Mouse (Mus musculus): ENCODE measurements at regions not wholly inside any gene's neighbourhood (a gene's known extent, or its start where the extent isn't known, plus 50 kb on each side); places are given as distances from the start of the nearest gene placed in this dataset.
A peak's percentile ranks its signal among the peaks of the same experiment; 100 is the strongest.

GRCm38 (mm10) chr6:51754239-51754681 is 230.6 kb downstream of the Snx10 start:
- DNase-seq (ENCODE audit: low spot score) = peak; percentile 74

GRCm38 (mm10) chr6:51757131-51757530 is 233.4 kb downstream of the Snx10 start:
- DNase-seq (ENCODE audit: low spot score) = no peak

GRCm38 (mm10) chr6:51757746-51758145 is 234.0 kb downstream of the Snx10 start:
- no peak for DNase-seq (ENCODE audit: low spot score)

GRCm38 (mm10) chr6:51758781-51759180 is 235.1 kb downstream of the Snx10 start:
- DNase-seq (ENCODE audit: low spot score) = no peak

DNA sequence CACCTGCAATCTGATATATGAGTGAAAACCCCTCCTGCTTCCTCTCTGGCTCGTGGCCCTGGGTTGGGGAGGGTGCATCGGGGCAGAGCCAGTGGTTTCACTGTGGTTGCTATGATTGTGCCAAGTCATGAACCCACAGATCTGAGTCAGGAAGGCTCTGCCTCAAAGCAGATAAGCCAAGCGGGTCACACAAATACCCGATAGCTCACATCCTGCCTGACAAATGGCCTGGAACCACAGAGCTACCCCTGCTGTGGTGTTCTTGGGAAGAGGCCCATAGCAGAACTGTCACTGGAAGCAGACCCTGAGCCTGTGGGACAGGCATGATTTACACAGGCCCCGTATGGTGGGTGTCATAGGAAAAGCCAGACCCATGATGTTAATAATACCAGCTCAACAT is 236.7 kb downstream of the Snx10 start:
- DNase-seq (ENCODE audit: low spot score) = no peak

- no peak for DNase-seq (ENCODE audit: low spot score)
Observed at GRCm38 (mm10) chr6:51761506-51761905, 237.8 kb downstream of the Snx10 start.

DNA sequence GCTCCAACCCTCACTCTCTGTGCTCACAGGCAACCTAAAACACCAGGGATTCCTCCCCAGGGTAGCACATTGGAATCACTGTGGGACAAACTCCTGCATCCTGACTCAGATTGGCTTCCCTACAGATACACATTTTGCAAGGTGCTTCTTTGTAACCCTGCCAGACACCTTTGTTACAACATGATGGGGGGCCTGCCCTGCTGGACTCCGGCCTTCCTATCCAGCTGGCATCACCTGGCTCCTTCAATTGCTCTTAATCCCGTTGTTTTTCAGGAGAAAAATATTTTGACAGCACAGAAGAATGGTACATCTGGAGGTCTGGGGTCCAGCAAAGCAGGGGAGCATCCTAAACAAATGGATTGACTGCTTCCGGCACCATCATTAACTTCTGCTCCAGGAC is 242.8 kb downstream of the Snx10 start:
- DNase-seq (ENCODE audit: low spot score) = no peak

DNA sequence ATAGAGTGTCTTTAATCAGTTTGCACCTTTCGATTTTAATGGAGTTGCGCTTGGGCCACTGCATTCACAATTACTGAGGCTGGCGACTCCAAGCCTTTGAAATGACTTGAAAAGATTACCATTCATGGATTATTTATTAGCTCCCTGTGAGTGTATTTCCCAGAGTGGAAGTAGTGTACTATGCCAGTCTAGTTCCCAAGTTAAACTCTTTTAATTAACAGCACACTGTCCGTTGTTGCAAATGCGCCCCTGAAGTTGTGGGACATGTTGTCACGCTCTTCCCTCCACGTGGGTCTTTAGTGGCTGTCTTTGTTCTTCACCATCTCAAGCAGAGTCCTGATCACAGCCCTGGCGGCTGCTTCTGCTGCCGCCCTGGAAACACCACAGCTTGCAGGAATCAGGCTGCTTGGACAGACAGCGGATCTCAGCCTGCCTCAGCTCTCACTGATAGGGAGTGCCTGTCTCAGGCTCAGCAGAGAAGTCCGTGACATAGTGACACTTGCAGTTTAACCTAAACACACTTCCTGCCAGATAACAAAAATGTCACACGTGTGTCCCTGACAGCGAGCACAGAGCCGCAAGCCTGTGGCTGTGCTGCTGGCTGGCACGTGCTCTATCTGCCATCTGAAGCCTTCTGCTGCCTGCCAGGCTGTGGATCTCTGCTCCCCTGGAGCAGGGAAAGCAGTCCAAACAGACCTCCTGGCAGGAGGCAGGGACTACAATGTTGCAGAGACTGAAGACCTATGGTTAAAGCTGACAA is 244.1 kb downstream of the Snx10 start:
- peak; percentile 28 for DNase-seq (ENCODE audit: low spot score)

DNA sequence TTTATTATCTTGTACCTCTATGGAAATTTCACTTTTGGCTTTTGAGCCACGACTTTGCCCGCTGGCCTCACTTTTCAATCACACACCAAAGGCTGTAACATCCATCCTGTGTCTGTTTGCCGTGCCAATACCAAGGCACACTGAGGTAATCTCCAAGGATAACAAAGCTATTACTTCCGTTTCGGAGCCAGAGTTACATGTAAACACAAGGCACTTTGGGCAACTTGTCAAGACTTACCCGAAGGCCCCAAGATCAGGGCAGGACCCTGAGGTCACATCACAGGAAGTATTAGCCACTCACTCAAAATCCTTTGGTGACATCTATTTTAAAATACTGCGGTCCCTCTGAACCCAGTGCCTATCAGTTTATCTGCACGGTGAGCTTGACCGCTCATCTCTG is 241.3 kb downstream of the Skap2 start:
- DNase-seq (ENCODE audit: low spot score) = no peak

GRCm38 (mm10) chr6:51771424-51771823 is 240.9 kb downstream of the Skap2 start:
- DNase-seq (ENCODE audit: low spot score) = no peak

DNA sequence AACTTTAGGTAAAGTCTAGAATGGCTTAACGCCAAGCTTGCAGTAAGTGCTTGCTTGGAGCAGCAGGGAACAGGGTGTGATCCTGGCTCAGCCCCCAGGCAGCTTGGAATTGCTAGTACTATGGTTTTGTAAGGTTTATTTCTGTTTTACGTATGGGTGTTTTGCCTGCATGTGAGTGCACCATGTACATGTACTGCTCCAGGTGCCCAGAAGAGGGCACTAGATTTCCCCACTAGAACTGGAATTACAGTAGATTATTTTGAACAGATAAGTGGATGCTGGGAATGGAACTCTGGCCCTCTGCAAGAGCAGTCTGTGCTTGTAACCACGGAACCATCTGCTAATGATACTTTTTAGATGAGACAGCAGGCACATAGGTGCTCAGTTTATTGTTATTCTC is 237.6 kb downstream of the Skap2 start:
- no peak for DNase-seq (ENCODE audit: low spot score)

DNA sequence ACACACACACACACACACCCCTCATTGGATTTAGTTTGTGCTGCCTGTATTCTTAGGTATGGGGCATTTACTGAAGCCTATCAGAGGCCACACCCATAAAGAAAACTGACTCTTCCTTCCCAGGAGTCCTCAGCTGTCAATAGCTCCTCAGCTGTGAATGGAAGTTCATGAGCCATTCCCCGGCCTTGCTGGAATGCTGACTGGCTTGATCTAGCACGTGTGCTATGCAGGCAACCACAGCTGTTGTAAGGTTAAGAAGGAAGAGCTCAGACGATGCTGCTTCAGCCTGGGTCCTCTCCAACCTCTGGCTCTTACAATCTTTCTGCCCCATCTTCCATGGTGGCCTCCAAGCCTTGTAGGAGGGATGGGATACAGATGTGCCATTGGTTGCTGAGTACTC is 226.7 kb downstream of the Skap2 start:
- no peak for DNase-seq (ENCODE audit: low spot score)

DNA sequence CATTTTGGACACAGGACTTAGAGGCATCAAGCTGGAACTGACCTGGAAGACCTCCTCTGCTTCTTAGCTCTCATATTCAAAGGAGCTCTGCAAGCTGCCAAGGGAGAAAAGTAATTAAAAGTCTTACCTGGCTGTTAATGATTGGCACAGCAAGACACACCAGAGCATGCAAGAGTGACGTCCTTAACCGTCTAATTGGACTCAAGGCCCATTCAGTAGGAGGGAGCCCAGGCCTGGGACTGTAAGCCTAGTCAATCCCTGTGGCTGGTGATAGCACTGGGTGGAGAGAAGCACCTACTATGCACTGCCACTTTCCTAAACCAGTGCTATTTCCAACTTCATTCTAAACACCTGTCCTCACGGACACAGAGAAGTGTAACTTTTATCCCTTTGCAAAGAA is 225.5 kb downstream of the Skap2 start:
- no peak for DNase-seq (ENCODE audit: low spot score)

GRCm38 (mm10) chr6:51788156-51788555 is 224.2 kb downstream of the Skap2 start:
- no peak for DNase-seq (ENCODE audit: low spot score)

GRCm38 (mm10) chr6:51790293-51790692 is 222.1 kb downstream of the Skap2 start:
- DNase-seq (ENCODE audit: low spot score) = no peak

- no peak for DNase-seq (ENCODE audit: low spot score)
Observed at GRCm38 (mm10) chr6:51790693-51791092, 221.7 kb downstream of the Skap2 start.

DNA sequence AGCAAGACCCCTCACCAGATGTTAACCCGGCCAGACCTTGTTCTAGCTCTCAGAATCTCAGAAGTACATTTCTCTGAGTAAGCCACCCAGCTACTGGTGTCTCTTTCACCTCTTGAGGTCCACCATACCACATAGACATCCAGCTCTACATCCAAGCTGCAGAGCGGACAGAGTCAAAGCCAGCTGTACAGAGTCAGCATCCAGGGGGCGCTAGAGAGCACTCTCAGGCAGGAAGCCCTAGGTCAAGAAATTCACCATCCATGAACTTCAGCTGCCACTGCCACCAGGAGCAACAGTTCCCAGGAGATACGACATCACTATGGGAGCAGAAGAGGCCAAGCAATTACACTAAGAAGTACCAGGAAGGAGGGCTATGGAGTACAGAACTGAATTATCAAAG is 217.0 kb downstream of the Skap2 start:
- peak; percentile 8 for DNase-seq (ENCODE audit: low spot score)

DNA sequence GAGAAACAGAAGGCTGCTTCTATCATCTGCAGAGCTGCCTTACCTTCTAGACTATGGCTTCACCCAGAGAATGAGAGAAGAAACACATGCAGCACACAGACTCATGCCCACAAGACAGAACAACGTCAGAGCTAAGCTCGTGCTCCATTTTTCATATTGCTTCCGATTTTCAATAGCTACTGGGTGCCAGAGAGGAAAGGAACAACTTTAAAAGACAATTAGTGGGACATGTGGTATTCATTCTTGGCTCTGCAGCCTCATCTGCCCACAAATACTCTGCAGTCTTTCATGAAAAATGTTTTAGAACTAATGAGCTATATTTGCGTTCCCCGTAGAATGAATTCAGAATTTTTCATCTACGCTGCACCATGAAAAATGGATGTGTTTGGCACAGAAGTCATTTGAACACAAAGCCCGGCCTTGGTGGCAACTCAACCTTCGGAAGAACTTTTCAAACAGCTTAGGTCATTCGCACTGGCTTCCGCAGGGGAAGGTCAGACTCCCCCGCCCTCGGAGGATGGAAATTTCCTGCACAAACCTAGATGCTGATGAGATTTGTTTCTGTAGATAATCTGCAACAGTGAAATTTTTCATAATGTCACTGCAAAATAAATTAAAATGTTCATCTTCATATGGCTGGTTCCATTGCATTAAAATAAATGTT is 213.6 kb downstream of the Skap2 start:
- peak; percentile 46 for DNase-seq (ENCODE audit: low spot score)

DNA sequence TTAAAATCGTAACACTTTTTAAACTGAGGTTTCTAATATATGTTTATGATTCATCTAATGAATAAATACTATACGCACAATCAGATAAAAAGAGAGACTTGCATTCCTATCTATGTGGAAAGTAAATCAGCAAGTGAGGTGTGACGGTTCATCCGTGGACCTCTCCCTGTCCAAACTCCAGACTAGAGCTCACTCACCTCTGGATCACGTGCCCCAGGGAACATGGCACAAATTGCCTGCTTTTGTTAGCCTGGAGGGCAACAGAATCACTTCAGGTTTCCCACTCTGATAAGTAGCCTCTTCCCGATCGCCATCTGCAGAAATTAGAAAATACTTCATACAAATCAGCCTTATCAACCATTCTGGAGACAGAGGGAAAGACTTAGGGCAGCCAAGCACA is 206.7 kb downstream of the Skap2 start:
- no peak for DNase-seq (ENCODE audit: low spot score)
